Mouse (Mus musculus) v-Abl transformed pro-B cells (cell line): ENCODE data around the gene Klhdc7b.

Experiments used
- in situ Hi-C, 2 experiments: fragments of 400-800 bp; cut with MboI; formaldehyde crosslinking; loops; one replicate each; pipeline ENCODE4 v1.15.1; 2025; ENCODE audit not compliant: unreplicated experiment in 2 of 2

Gene Klhdc7b

GRCm38 (mm10) chr15:89384617-89385016 lies at the start of gene Klhdc7b:
Gene Klhdc7b (plus strand): TSS chr15:89384917.
- in situ Hi-C loops, result no loop called here

- in situ Hi-C loops, result no loop called here
Observed at GRCm38 (mm10) chr15:89336422-89336821, 48.3 kb upstream of the Klhdc7b start.

- in situ Hi-C loops, result loop anchor here in 1 of 2 experiments (5.0 kb wide), 1 partner anchor 32 kb away; no protein-coding TSS in a partner anchor
Observed at GRCm38 (mm10) chr15:89339696-89340095, 45.0 kb upstream of the Klhdc7b start.

GRCm38 (mm10) chr15:89340136-89340535 lies 44.6 kb upstream of the Klhdc7b start:
- in situ Hi-C loops, result loop anchor here in 1 of 2 experiments (5.0 kb wide), 1 partner anchor 33 kb away; no protein-coding TSS in a partner anchor

- in situ Hi-C loops, result loop anchor here in 1 of 2 experiments (5.0 kb wide), 1 partner anchor 34 kb away; no protein-coding TSS in a partner anchor
Observed at GRCm38 (mm10) chr15:89341678-89342077, 43.0 kb upstream of the Klhdc7b start.

- in situ Hi-C loops, result loop anchor here in 1 of 2 experiments (5.0 kb wide), 1 partner anchor 36 kb away; no protein-coding TSS in a partner anchor
Observed at GRCm38 (mm10) chr15:89343325-89343724, 41.4 kb upstream of the Klhdc7b start.

GRCm38 (mm10) chr15:89350447-89350846 lies 34.3 kb upstream of the Klhdc7b start:
- in situ Hi-C loops, result loop anchor here in 1 of 2 experiments (10.0 kb wide), 1 partner anchor 136 kb away; the partner anchor contains the start of gene Ppp6r2

- in situ Hi-C loops, result loop anchor here in 1 of 2 experiments (10.0 kb wide), 1 partner anchor 137 kb away; the partner anchor contains the start of gene Ppp6r2
Observed at GRCm38 (mm10) chr15:89351302-89351701, 33.4 kb upstream of the Klhdc7b start.

- in situ Hi-C loops, result loop anchor here in 1 of 2 experiments (10.0 kb wide), 1 partner anchor 137 kb away; the partner anchor contains the start of gene Ppp6r2
Observed at GRCm38 (mm10) chr15:89352054-89352453, 32.7 kb upstream of the Klhdc7b start.

GRCm38 (mm10) chr15:89352795-89353194 lies 31.9 kb upstream of the Klhdc7b start:
- in situ Hi-C loops, result loop anchor here in 1 of 2 experiments (10.0 kb wide), 1 partner anchor 138 kb away; the partner anchor contains the start of gene Ppp6r2

- in situ Hi-C loops, result loop anchor here in 1 of 2 experiments (10.0 kb wide), 1 partner anchor 139 kb away; the partner anchor contains the start of gene Ppp6r2
Observed at GRCm38 (mm10) chr15:89353837-89354236, 30.9 kb upstream of the Klhdc7b start.

GRCm38 (mm10) chr15:89354455-89354854 lies 30.3 kb upstream of the Klhdc7b start:
- in situ Hi-C loops, result loop anchor here in 1 of 2 experiments (10.0 kb wide), 1 partner anchor 140 kb away; the partner anchor contains the start of gene Ppp6r2

GRCm38 (mm10) chr15:89355241-89356187 lies 29.2 kb upstream of the Klhdc7b start, which contains the start of the genes Lmf2 and Ncaph2:
Gene Lmf2 (minus strand): TSS chr15:89355659.
Gene Ncaph2 (plus strand): TSS chr15:89355719.
- in situ Hi-C loops, result loop anchor here in 1 of 2 experiments (10.0 kb wide), 1 partner anchor 141 kb away; the partner anchor contains the start of gene Ppp6r2

- in situ Hi-C loops, result loop anchor here in 1 of 2 experiments (10.0 kb wide), 1 partner anchor 142 kb away; the partner anchor contains the start of gene Ppp6r2
Observed at GRCm38 (mm10) chr15:89356372-89356771, 28.3 kb upstream of the Klhdc7b start.

GRCm38 (mm10) chr15:89358784-89359183 lies 25.9 kb upstream of the Klhdc7b start:
- in situ Hi-C loops, result loop anchor here in 1 of 2 experiments (10.0 kb wide), 1 partner anchor 144 kb away; the partner anchor contains the start of gene Ppp6r2

GRCm38 (mm10) chr15:89363051-89363450 lies 21.7 kb upstream of the Klhdc7b start:
- in situ Hi-C loops, result no loop called here

- in situ Hi-C loops, result no loop called here
Observed at GRCm38 (mm10) chr15:89365141-89365551, 19.6 kb upstream of the Klhdc7b start.

- in situ Hi-C loops, result loop anchor here (5.0 to 10.0 kb wide), 7 partner anchors 55 to 547 kb away; partner anchors contain the start of genes C730034F03Rik (in 1 of the 2), Chkb (in 1 of the 2), Cpt1b (in 1 of the 2) and Gm44502 (in 1 of the 2)
Observed at GRCm38 (mm10) chr15:89372068-89372467, 12.6 kb upstream of the Klhdc7b start.

- in situ Hi-C loops, result loop anchor here (5.0 to 10.0 kb wide), 7 partner anchors 55 to 548 kb away; partner anchors contain the start of genes C730034F03Rik (in 1 of the 2), Chkb (in 1 of the 2), Cpt1b (in 1 of the 2) and Gm44502 (in 1 of the 2)
Observed at GRCm38 (mm10) chr15:89372536-89372935, 12.2 kb upstream of the Klhdc7b start.
